Mouse (Mus musculus) testis, postnatal 14 days (tissue): Measurements from ENCODE around the gene Thumpd3.

ENCODE experiments used
- DNase-seq: peaks from one replicate; pipeline ENCODE4 v3.0.0; 2021; ENCODE audit warnings: low spot score

The Thumpd3 gene

GRCm38 (mm10) chr6:113046041-113046975 lies at the start of gene Thumpd3:
Thumpd3 (plus strand) TSS chr6:113046225.
- DNase-seq: peak; percentile 96

DNA sequence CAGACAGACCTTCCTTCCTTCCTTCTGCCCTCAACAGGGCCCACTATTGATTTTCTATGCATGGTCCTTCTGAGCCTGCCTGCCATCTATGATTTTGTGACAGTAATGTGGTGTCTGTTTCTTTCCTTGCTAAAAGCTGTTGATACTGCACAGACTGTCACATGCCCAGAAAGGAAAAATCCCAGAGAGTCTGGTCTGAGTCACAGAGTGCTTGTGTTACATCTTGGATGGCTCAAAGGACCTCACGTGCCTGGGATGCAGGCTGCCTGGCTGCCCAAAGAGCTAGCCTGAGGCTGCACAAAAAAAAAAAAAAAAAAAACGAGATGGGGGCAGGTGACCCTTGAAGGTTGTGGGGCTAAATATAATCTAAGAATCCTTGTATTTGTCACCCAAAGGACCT lies 46.8 kb upstream of the Thumpd3 start:
- no peak for DNase-seq

GRCm38 (mm10) chr6:113000666-113001287 lies 45.2 kb upstream of the Thumpd3 start:
- DNase-seq: peak; percentile 81

DNA sequence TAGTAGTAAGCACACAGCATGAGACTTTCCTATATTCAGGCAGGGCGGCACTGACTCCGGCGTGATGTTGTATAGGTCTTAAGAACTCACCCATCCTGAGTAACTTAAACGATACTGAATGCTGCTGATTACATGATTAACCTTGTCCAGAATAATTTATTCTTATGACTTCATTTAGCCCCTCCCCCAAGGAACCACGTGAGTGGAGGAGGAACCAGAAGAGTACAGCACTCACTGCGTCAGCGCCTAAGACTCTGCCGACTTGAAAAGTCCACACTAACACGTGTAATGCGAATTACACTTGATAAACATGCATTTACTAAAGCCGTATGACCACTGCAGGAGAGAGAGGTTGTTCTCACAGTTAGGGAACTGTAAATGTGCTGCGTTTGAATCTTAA lies 44.3 kb upstream of the Thumpd3 start:
- no peak for DNase-seq

DNA sequence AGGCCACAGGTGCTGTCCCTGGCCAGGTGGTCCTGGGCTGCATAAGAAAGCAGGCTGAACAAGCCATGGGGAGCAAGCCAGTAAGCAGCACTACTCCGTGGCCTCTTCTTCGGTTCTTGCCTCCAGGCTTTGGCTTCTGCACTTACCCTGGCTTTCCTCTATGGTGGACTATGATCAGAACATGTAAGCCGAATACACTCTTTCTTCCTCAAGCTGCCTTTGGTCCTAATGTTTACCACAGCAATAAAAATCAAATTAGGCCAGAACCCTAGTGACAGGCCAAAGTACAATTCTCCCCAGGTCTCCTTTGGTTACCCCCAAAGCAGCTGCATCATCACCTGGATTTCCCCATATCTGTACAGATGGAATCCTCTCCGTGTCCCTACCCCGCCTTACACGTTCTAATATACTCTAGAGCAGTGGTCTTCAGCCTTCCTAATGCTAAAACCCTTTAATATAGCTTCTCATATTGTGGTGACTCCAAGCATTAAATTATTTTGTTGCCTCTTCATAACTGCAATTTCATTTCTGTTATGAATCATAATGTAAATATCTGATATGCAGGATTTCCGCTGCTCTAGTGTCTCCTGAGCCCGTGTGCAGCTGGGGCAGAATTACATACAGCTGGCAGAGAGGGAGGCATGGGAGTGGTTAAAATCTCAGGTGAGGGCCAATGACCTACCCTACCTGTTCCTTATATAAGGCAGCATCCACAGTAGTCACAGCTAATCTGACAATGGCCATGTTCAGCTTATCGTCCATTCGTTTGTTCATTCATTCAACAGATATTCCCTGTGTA lies 42.5 kb upstream of the Thumpd3 start:
- DNase-seq: no peak

- no peak for DNase-seq
These were observed 39.2 kb upstream of the Thumpd3 start for GRCm38 (mm10) chr6:113006833-113007232.

- DNase-seq: no peak
These were observed 34.1 kb upstream of the Thumpd3 start for GRCm38 (mm10) chr6:113011886-113012285.

GRCm38 (mm10) chr6:113012495-113012941 lies 33.5 kb upstream of the Thumpd3 start:
- DNase-seq: peak; percentile 86

DNA sequence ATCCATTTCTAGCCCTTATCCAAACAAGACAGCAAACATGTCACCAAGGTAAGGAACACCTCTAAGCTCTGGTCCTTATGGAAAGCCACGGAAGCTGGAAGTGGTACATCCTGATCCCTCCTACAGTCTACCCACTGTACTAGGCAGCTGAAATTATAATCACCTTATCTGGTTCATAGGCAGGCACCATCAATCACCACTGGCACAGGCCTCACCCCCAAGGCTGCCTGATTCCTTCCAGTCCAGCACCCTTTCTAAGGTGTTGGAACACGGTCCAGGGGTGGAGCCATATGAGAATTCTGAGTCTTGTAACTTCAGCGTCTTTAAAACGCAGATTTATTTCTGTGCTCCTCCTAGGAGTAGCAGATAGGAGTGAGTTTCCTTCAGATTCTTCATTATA lies 32.5 kb upstream of the Thumpd3 start:
- no peak for DNase-seq

- no peak for DNase-seq
These were observed 28.5 kb upstream of the Thumpd3 start for GRCm38 (mm10) chr6:113017500-113018047.

- no peak for DNase-seq
These were observed 27.9 kb upstream of the Thumpd3 start for GRCm38 (mm10) chr6:113018139-113018538.

- no peak for DNase-seq
These were observed 21.2 kb upstream of the Thumpd3 start for GRCm38 (mm10) chr6:113024866-113025265.

DNA sequence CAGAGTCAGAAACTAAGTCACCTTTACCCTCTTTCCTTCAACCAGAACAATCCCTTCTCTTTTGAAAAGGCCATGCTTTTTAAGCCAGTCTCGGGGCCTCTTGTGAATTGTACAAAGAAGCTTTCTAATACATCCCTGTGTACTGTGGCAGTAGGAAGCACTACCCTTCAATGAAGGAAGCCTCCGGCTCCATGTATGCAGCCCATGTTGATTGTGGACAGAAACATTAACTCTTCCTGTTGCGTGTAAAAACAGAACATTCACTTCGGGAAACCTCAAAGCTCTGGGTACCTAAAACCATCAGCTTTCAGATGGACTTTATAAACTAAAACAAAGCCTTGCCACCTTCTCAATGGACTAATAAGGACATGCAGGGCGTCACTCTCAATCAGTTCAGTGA lies 20.3 kb upstream of the Thumpd3 start:
- DNase-seq: no peak

DNA sequence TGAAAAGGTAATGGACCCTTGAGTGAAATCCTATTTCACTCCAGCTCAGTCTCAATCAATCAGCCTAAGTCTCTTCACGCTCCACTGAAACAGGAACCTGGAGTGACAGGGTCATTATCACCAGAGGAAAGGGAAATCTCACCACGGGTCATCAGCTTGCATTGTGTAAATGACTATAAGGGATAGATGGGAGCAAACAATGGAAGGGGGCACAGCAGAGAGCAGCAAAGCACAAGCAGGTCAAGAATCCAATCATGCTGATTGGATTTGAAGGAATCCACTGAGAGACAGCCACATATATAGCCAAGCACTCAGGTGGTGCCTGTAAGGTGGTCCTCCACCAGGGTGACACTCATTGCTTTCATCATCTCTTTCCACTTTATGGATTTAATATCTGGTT lies 18.6 kb upstream of the Thumpd3 start:
- DNase-seq: no peak

GRCm38 (mm10) chr6:113029006-113029405 lies 17.0 kb upstream of the Thumpd3 start:
- DNase-seq: no peak

GRCm38 (mm10) chr6:113030553-113030952 lies 15.5 kb upstream of the Thumpd3 start:
- DNase-seq: no peak

DNA sequence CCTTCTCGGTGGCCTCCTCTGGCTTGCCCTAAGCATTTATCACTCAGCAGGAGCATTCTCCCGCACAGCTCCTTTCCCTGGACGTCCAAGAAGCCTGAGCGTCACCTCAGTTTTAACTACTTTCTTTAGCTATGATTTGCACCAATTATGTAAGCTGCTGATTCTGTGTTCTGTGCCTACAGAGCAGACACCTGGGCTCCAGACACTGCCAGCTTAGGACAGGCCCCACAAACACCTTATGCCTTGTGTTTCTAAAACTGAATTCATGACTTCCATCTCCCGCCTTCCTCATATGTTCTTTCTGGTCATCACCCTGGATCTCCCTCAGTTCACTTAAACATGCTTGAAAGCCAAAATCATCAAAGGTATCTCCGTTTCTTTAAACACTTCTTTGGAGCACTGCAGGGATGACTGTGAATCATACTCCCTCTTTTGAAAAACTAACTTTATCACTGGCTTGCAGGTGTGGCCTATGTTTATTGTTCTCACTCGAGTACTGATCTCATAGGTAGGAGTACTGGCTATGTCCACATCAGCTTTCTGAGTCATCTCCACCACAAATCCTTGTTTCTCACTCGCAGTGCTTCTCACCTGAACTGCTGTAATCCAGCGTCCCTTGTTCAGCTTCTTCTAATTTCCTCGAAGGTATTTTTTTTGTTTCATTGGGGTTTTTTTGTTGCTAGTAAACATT lies 14.9 kb upstream of the Thumpd3 start:
- DNase-seq: no peak

GRCm38 (mm10) chr6:113032121-113032520 lies 13.9 kb upstream of the Thumpd3 start:
- no peak for DNase-seq

DNA sequence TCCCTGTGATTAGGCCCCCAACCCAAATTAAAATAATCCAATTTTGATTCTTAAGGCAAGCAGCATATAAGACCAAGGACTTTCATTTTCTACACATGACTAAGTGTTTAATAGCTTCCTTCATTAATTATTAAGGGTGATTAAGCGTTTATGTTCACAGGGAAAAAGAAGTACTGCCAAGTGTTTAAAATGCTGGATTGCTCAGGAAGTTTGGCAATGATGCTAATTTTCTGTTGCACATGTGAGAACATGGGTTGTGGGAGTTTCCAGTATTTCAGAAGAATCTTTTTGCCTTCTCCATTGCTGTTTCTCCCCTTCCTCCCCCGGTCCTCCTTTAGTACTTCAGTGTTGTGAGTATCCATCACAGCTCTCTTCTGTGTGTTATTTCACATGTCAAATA lies 12.8 kb upstream of the Thumpd3 start:
- no peak for DNase-seq

GRCm38 (mm10) chr6:113034466-113034865 lies 11.6 kb upstream of the Thumpd3 start:
- DNase-seq: no peak

GRCm38 (mm10) chr6:113036463-113037175 lies 9.4 kb upstream of the Thumpd3 start:
- DNase-seq: no peak
